Mouse (Mus musculus): ENCODE measurements around the gene Fam161b. TPM values are rescaled to one million over a fixed set of nuclear protein-coding genes. Genes with fewer than 3 reads are reported as not detected.
"Not testable (repeated sequence)": the region's sequence is repeated elsewhere in the genome, so short reads cannot be mapped to it uniquely, and the experiment has no call there.

The Fam161b gene
- polyA plus RNA-seq, 1 experiment from 2014 or later: 5.9 TPM

- 87% methylated on average over 9 of the region's 9 CpGs for WGBS
- Histone ChIP-seq H3K36me3 (peaks cover 26% of the 10 kb centered on the region), H3K27me3 (ENCODE audit: low read depth, poor library complexity, severe bottlenecking) (no peaks in the 10 kb centered on the region), H3K4me3 (no peak overlapping the region), H3K9me3 (replicated peaks) (no peaks in the 10 kb centered on the region), H3K27ac (replicated peaks) (no peak overlapping the region), H3K4me1 (peaks cover 28% of the 10 kb centered on the region)
- DNase-seq (ENCODE audit: low spot score): no peak
These were observed 2.7 kb upstream of the Fam161b start for GRCm38 (mm10) chr12:84364291-84364690.

- 80% methylated on average over 2 of the region's 2 CpGs for WGBS
These were observed 1.2 kb upstream of the Fam161b start for GRCm38 (mm10) chr12:84362872-84363271.

GRCm38 (mm10) chr12:84358699-84359098 lies 2.9 kb downstream of the Fam161b start:
- not testable (repeated sequence) for DNase-seq (ENCODE audit: low spot score)
- 88% methylated on average over 2 of the region's 2 CpGs for WGBS

More at GRCm38 (mm10) chr12:84362872-84363271, 1.2 kb upstream of the Fam161b start:
- Histone ChIP-seq H3K4me3 (peak overlapping the region; percentile 99), H3K27ac (replicated peaks) (no peak overlapping the region), H3K4me1 (peaks cover 28% of the 10 kb centered on the region), H3K9me3 (replicated peaks) (no peaks in the 10 kb centered on the region), H3K36me3 (peaks cover 12% of the 10 kb centered on the region), H3K27me3 (ENCODE audit: low read depth, poor library complexity, severe bottlenecking) (no peaks in the 10 kb centered on the region)
- DNase-seq (ENCODE audit: low spot score): no peak

GRCm38 (mm10) chr12:84347192-84347591 lies 14.4 kb downstream of the Fam161b start:
- peak; percentile 25 for DNase-seq (ENCODE audit: low spot score)
- peaks cover 78% of the 10 kb centered on the region for H3K36me3 ChIP-seq
- H3K9me3 ChIP-seq (replicated peaks): no peaks in the 10 kb centered on the region
- H3K27me3 ChIP-seq (ENCODE audit: low read depth, poor library complexity, severe bottlenecking): no peaks in the 10 kb centered on the region
- no peak overlapping the region for H3K27ac ChIP-seq (replicated peaks)
- no peak overlapping the region for H3K4me3 ChIP-seq
- H3K4me1 ChIP-seq: peaks cover 27% of the 10 kb centered on the region
- 39% methylated on average over 2 of the region's 2 CpGs for WGBS

More at GRCm38 (mm10) chr12:84358699-84359098, 2.9 kb downstream of the Fam161b start:
- H3K27ac ChIP-seq (replicated peaks); H3K27me3 ChIP-seq (ENCODE audit: low read depth, poor library complexity, severe bottlenecking); H3K4me3 ChIP-seq; H3K9me3 ChIP-seq (replicated peaks): not testable (repeated sequence)
- Histone ChIP-seq H3K36me3 (peaks cover 36% of the 10 kb centered on the region), H3K4me1 (peaks cover 23% of the 10 kb centered on the region)

GRCm38 (mm10) chr12:84336963-84337625 lies 24.5 kb downstream of the Fam161b start:
- H3K9me3 ChIP-seq (replicated peaks): no peaks in the 10 kb centered on the region
- no peaks in the 10 kb centered on the region for H3K27me3 ChIP-seq (ENCODE audit: low read depth, poor library complexity, severe bottlenecking)
- H3K4me3 ChIP-seq: no peak overlapping the region
- H3K27ac ChIP-seq (replicated peaks): no peak overlapping the region
- DNase-seq (ENCODE audit: low spot score): no peak
- peaks cover 100% of the 10 kb centered on the region for H3K36me3 ChIP-seq
- WGBS: 94% methylated on average over 11 of the region's 11 CpGs
- no peaks in the 10 kb centered on the region for H3K4me1 ChIP-seq

GRCm38 (mm10) chr12:84327111-84327512 lies 34.5 kb downstream of the Fam161b start:
- no peaks in the 10 kb centered on the region for H3K9me3 ChIP-seq (replicated peaks)
- 94% methylated on average over 4 of the region's 4 CpGs for WGBS
- no peaks in the 10 kb centered on the region for H3K27me3 ChIP-seq (ENCODE audit: low read depth, poor library complexity, severe bottlenecking)
- H3K27ac ChIP-seq (replicated peaks): no peak overlapping the region
- peaks cover 86% of the 10 kb centered on the region for H3K36me3 ChIP-seq
- H3K4me1 ChIP-seq: no peaks in the 10 kb centered on the region
- no peak for DNase-seq (ENCODE audit: low spot score)
- no peak overlapping the region for H3K4me3 ChIP-seq

- H3K36me3 ChIP-seq: 0 out of 2 replicates have a peak, but pooled peaks cover 4% of the 10 kb centered on the region
These were observed 44.7 kb downstream of the Fam161b start, which contains the start of gene Zfp410 for GRCm38 (mm10) chr12:84316721-84317621. TSS of gene Zfp410 (plus strand) at chr12:84316852.

GRCm38 (mm10) chr12:84316006-84316405 lies 45.6 kb downstream of the Fam161b start:
- no peak for DNase-seq (ENCODE audit: low spot score)
- peak overlapping the region; percentile 99 for H3K4me3 ChIP-seq
- H3K27me3 ChIP-seq (ENCODE audit: low read depth, poor library complexity, severe bottlenecking): no peaks in the 10 kb centered on the region
- 0 out of 2 replicates have a peak, but pooled peaks cover 4% of the 10 kb centered on the region for H3K36me3 ChIP-seq
- peaks cover 30% of the 10 kb centered on the region for H3K4me1 ChIP-seq
- 53% methylated on average over 7 of the region's 7 CpGs for WGBS
- peak overlapping the region; percentile 95 for H3K27ac ChIP-seq (replicated peaks)
- no peaks in the 10 kb centered on the region for H3K9me3 ChIP-seq (replicated peaks)

More at GRCm38 (mm10) chr12:84316721-84317621, 44.7 kb downstream of the Fam161b start, which contains the start of gene Zfp410:
- H3K27ac ChIP-seq (replicated peaks): peak within 1 kb of the TSS; percentile 95
- under 1% methylated on average over 77 of the region's 77 CpGs for WGBS
- H3K4me1 ChIP-seq: peaks cover 30% of the 10 kb centered on the region
- peak within 1 kb of the TSS; percentile 99 for H3K4me3 ChIP-seq
- peak; percentile 91 for DNase-seq (ENCODE audit: low spot score)
- H3K9me3 ChIP-seq (replicated peaks): no peaks in the 10 kb centered on the region
- H3K27me3 ChIP-seq (ENCODE audit: low read depth, poor library complexity, severe bottlenecking): no peaks in the 10 kb centered on the region

- 86% methylated on average over 4 of the region's 5 CpGs for WGBS
- peaks cover 6% of the 10 kb centered on the region for H3K4me1 ChIP-seq
- H3K27ac ChIP-seq (replicated peaks): no peak overlapping the region
- DNase-seq (ENCODE audit: low spot score): no peak
- H3K9me3 ChIP-seq (replicated peaks): no peaks in the 10 kb centered on the region
- H3K36me3 ChIP-seq: peaks cover 8% of the 10 kb centered on the region
- H3K4me3 ChIP-seq: no peak overlapping the region
- no peaks in the 10 kb centered on the region for H3K27me3 ChIP-seq (ENCODE audit: low read depth, poor library complexity, severe bottlenecking)
These were observed 50.3 kb downstream of the Fam161b start for GRCm38 (mm10) chr12:84311306-84311705.

GRCm38 (mm10) chr12:84304554-84304953 lies 57.1 kb downstream of the Fam161b start:
- no peaks in the 10 kb centered on the region for H3K4me1 ChIP-seq
- no peak overlapping the region for H3K4me3 ChIP-seq
- WGBS: 80% methylated on average over 1 of the region's 1 CpGs
- no peak overlapping the region for H3K27ac ChIP-seq (replicated peaks)
- H3K9me3 ChIP-seq (replicated peaks): no peaks in the 10 kb centered on the region
- H3K36me3 ChIP-seq: peaks cover 46% of the 10 kb centered on the region
- no peaks in the 10 kb centered on the region for H3K27me3 ChIP-seq (ENCODE audit: low read depth, poor library complexity, severe bottlenecking)
- no peak for DNase-seq (ENCODE audit: low spot score)

- Histone ChIP-seq H3K9me3 (replicated peaks) (no peaks in the 10 kb centered on the region), H3K4me3 (no peak overlapping the region), H3K27me3 (ENCODE audit: low read depth, poor library complexity, severe bottlenecking) (no peaks in the 10 kb centered on the region), H3K36me3 (peaks cover 50% of the 10 kb centered on the region), H3K4me1 (no peaks in the 10 kb centered on the region), H3K27ac (replicated peaks) (no peak overlapping the region)
- WGBS: 92% methylated on average over 5 of the region's 5 CpGs
- DNase-seq (ENCODE audit: low spot score): no peak
These were observed 57.5 kb downstream of the Fam161b start for GRCm38 (mm10) chr12:84304101-84304500.

- Histone ChIP-seq H3K9me3 (replicated peaks) (no peaks in the 10 kb centered on the region), H3K27ac (replicated peaks) (no peak overlapping the region), H3K27me3 (ENCODE audit: low read depth, poor library complexity, severe bottlenecking) (no peaks in the 10 kb centered on the region), H3K36me3 (peaks cover 66% of the 10 kb centered on the region), H3K4me1 (no peaks in the 10 kb centered on the region), H3K4me3 (no peak overlapping the region)
- 94% methylated on average over 2 of the region's 2 CpGs for WGBS
- DNase-seq (ENCODE audit: low spot score): no peak
These were observed 62.4 kb downstream of the Fam161b start for GRCm38 (mm10) chr12:84299265-84299664.

Measured in midbrain, embryonic 10.5 days (tissue).